Mouse (Mus musculus) CH12.LX (cell line): ENCODE measurements around the gene Sae1. TPM values are rescaled to one million over a fixed set of nuclear protein-coding genes. Genes with fewer than 3 reads are reported as not detected.

Experiments
- DNase-seq: peaks from one replicate; pipeline ENCODE4 v3.0.0-alpha.2; 2013; ENCODE audit errors: extremely low read depth
- H3K27ac ChIP-seq: 2 replicates; pipeline ENCODE4 v1.5.1; 2012; ENCODE audit warnings: low read depth, mild to moderate bottlenecking, control low read depth, moderate library complexity; ENCODE audit not compliant: insufficient read depth
- H3K27me3 ChIP-seq: replicated peaks from 2 replicates; pipeline ENCODE3; 2012; ENCODE audit warnings: inconsistent platforms
- H3K36me3 ChIP-seq, 2 experiments: replicated peaks in 1 of 2; 2 replicates each; pipeline versions ENCODE3 to v1.6.1; 2012; ENCODE audit warnings: inconsistent platforms in 1 of 2, low read length in 1 of 2, mild to moderate bottlenecking in 1 of 2, mixed read lengths in 1 of 2, moderate library complexity in 1 of 2; ENCODE audit not compliant: control insufficient read depth in 1 of 2, insufficient read depth in 1 of 2
- H3K4me1 ChIP-seq, 2 experiments: 2 replicates each; pipeline ENCODE4 v1.6.1; 2012; ENCODE audit warnings: inconsistent platforms in 1 of 2, moderate library complexity in 1 of 2; ENCODE audit not compliant: insufficient read depth in 2 of 2, control insufficient read depth in 1 of 2
- H3K4me2 ChIP-seq: 2 replicates; pipeline ENCODE4 v1.6.1; 2012; ENCODE audit warnings: low read depth, mild to moderate bottlenecking, control low read depth; ENCODE audit not compliant: poor library complexity, insufficient read depth, severe bottlenecking
- H3K4me3 ChIP-seq, 3 experiments: fragments of 150-350 bp in 1 of 3; sonication (generic) in 1 of 3; replicated peaks in 1 of 3; 2 replicates each; pipeline versions ENCODE3 to v1.5.1; 2011 to 2012; ENCODE audit warnings: low read depth in 2 of 3, low read length in 2 of 3, mild to moderate bottlenecking in 2 of 3, moderate library complexity in 2 of 3, control low read depth in 1 of 3, improper control_type of control experiment in 1 of 3, inconsistent platforms in 1 of 3, mixed read lengths in 1 of 3; ENCODE audit not compliant: poor library complexity in 1 of 3
- H3K79me2 ChIP-seq: replicated peaks from 2 replicates; pipeline ENCODE4 v1.6.1; 2012; ENCODE audit warnings: mild to moderate bottlenecking, moderate library complexity; ENCODE audit not compliant: control insufficient read depth, poor library complexity, insufficient read depth, severe bottlenecking; ENCODE audit errors: extremely low read depth
- H3K9ac ChIP-seq: 2 replicates; pipeline ENCODE4 v1.6.1; 2012; ENCODE audit warnings: low read depth, mild to moderate bottlenecking, control low read depth, moderate library complexity; ENCODE audit not compliant: insufficient read depth
- H3K9me3 ChIP-seq: replicated peaks from 2 replicates; pipeline ENCODE3; 2012; ENCODE audit warnings: low read length, inconsistent platforms, mixed read lengths
- BHLHE40 ChIP-seq: IDR thresholded peaks from 2 replicates; pipeline ENCODE4 v1.6.1; 2011; ENCODE audit warnings: mild to moderate bottlenecking, low read depth, low read length, improper control_type of control experiment
- CTCF ChIP-seq, 2 experiments: IDR thresholded peaks in 1 of 2; conservative IDR thresholded peaks in 1 of 2; 2 replicates each; pipeline ENCODE4 v1.5.1; 2011 to 2012; ENCODE audit warnings: low read depth in 2 of 2, low read length in 2 of 2, improper control_type of control experiment in 1 of 2, inconsistent platforms in 1 of 2, mild to moderate bottlenecking in 1 of 2, moderate library complexity in 1 of 2
- E2F4 ChIP-seq: IDR thresholded peaks from 2 replicates; pipeline ENCODE4 v1.6.1; 2011; ENCODE audit warnings: low read depth, low read length, improper control_type of control experiment; ENCODE audit not compliant: insufficient replicate concordance
- ELF1 ChIP-seq: IDR thresholded peaks from 2 replicates; pipeline ENCODE4 v1.6.1; 2014; ENCODE audit warnings: low read depth, mild to moderate bottlenecking, inconsistent platforms, low read length, improper control_type of control experiment
- EP300 ChIP-seq: IDR thresholded peaks from 2 replicates; pipeline ENCODE4 v1.6.1; 2011; ENCODE audit warnings: low read length, improper control_type of control experiment
- GABPA ChIP-seq: IDR thresholded peaks from 2 replicates; pipeline ENCODE4 v1.6.1; 2012; ENCODE audit warnings: low read depth, low read length, improper control_type of control experiment, inconsistent platforms; ENCODE audit not compliant: insufficient replicate concordance
- HCFC1 ChIP-seq: IDR thresholded peaks from 2 replicates; pipeline ENCODE4 v1.6.1; 2012; ENCODE audit warnings: low read depth, mild to moderate bottlenecking, inconsistent platforms, low read length, improper control_type of control experiment
- JUND ChIP-seq: conservative IDR thresholded peaks from 2 replicates; pipeline ENCODE4 v1.6.1; 2011; ENCODE audit warnings: low read depth, low read length, improper control_type of control experiment
- MAFK ChIP-seq: IDR thresholded peaks from 2 replicates; pipeline ENCODE4 v1.6.1; 2011; ENCODE audit warnings: low read length, improper control_type of control experiment; ENCODE audit not compliant: insufficient replicate concordance
- MXI1 ChIP-seq: IDR thresholded peaks from 2 replicates; pipeline ENCODE4 v1.6.1; 2011; ENCODE audit warnings: mild to moderate bottlenecking, low read depth, low read length, improper control_type of control experiment
- MYC ChIP-seq: IDR thresholded peaks from 2 replicates; pipeline ENCODE4 v1.6.1; 2011; ENCODE audit warnings: low read depth, mild to moderate bottlenecking, improper control_type of control experiment, low read length
- NELFE ChIP-seq: IDR thresholded peaks from 2 replicates; pipeline ENCODE4 v1.6.1; 2011; ENCODE audit warnings: low read depth, low read length, improper control_type of control experiment
- NRF1 ChIP-seq: IDR thresholded peaks from 2 replicates; pipeline ENCODE4 v1.6.1; 2014; ENCODE audit warnings: low read depth, mild to moderate bottlenecking, inconsistent platforms, low read length, improper control_type of control experiment, moderate library complexity
- PAX5 ChIP-seq: IDR thresholded peaks from 2 replicates; pipeline ENCODE4 v1.6.1; 2012; ENCODE audit warnings: low read length, inconsistent platforms, mixed read lengths
- POLR2AphosphoS2 ChIP-seq: IDR thresholded peaks from 2 replicates; pipeline ENCODE4 v1.6.1; 2011; ENCODE audit warnings: low read depth, low read length, improper control_type of control experiment
- RAD21 ChIP-seq: IDR thresholded peaks from 2 replicates; pipeline ENCODE4 v1.6.1; 2011; ENCODE audit warnings: low read depth, mild to moderate bottlenecking, low read length, improper control_type of control experiment, moderate library complexity
- RCOR1 ChIP-seq: conservative IDR thresholded peaks from 2 replicates; pipeline ENCODE4 v1.6.1; 2012; ENCODE audit warnings: low read depth, mild to moderate bottlenecking, inconsistent platforms, low read length, improper control_type of control experiment
- SIN3A ChIP-seq: IDR thresholded peaks from 2 replicates; pipeline ENCODE4 v1.6.1; 2012; ENCODE audit warnings: low read length, improper control_type of control experiment, inconsistent platforms
- SMC3 ChIP-seq: IDR thresholded peaks from 2 replicates; pipeline ENCODE4 v1.6.1; 2011; ENCODE audit warnings: low read depth, low read length, improper control_type of control experiment
- TCF12 ChIP-seq: IDR thresholded peaks from 2 replicates; pipeline ENCODE4 v1.6.1; 2014; ENCODE audit warnings: low read depth, mild to moderate bottlenecking, inconsistent platforms, low read length, improper control_type of control experiment
- UBTF ChIP-seq: IDR thresholded peaks from 2 replicates; pipeline ENCODE4 v1.6.1; 2012; ENCODE audit warnings: low read depth, mild to moderate bottlenecking, inconsistent platforms, low read length, improper control_type of control experiment, moderate library complexity
- USF1 ChIP-seq: IDR thresholded peaks from 2 replicates; pipeline ENCODE4 v1.6.1; 2014; ENCODE audit warnings: low read depth, mild to moderate bottlenecking, inconsistent platforms, low read length, improper control_type of control experiment
- USF2 ChIP-seq: conservative IDR thresholded peaks from 2 replicates; pipeline ENCODE4 v1.6.1; 2011; ENCODE audit warnings: low read depth, low read length, improper control_type of control experiment
- ZC3H11A ChIP-seq: IDR thresholded peaks from 2 replicates; pipeline ENCODE4 v1.6.1; 2012; ENCODE audit warnings: low read depth, mild to moderate bottlenecking, inconsistent platforms, low read length, improper control_type of control experiment
- ZKSCAN1 ChIP-seq: IDR thresholded peaks from 2 replicates; pipeline ENCODE4 v1.6.1; 2012; ENCODE audit warnings: low read depth, inconsistent platforms, low read length, improper control_type of control experiment, borderline replicate concordance
- ZMIZ1 ChIP-seq: IDR thresholded peaks from 2 replicates; pipeline ENCODE4 v1.6.1; 2012; ENCODE audit warnings: low read depth, mild to moderate bottlenecking, inconsistent platforms, low read length, improper control_type of control experiment
- dilution Hi-C: fragments of 300-500 bp; cut with MboI; formaldehyde crosslinking; loops from 2 replicates; pipeline ENCODE4 v1.14.3; 2020; ENCODE audit warnings: low sequenced_read_pairs; ENCODE audit not compliant: extremely low pct_unique_long_range_greater_than_20kb, extremely low pct_ligation_motif_present
- in situ Hi-C: fragments of 300-500 bp; cut with MboI; formaldehyde crosslinking; loops from 3 replicates; pipeline ENCODE4 v1.14.3; 2019; ENCODE audit warnings: low sequenced_read_pairs, low pct_ligation_motif_present, low pct_unique_long_range_greater_than_20kb, mixed read lengths
- polyA plus RNA-seq: library from polyadenylated mRNA; unstranded; fragments of >175 nt; gene quantifications from 2 replicates; pipeline ENCODE4 v1.2.1, GENCODE M21; 2012; ENCODE audit warnings: low read depth; ENCODE audit not compliant: insufficient read length
- total RNA-seq, 2 experiments: library from RNA; depleted of rRNA; stranded (reverse); fragments of 300-350 nt in 1 of 2; fragments of >200 nt in 1 of 2; gene quantifications; 2 replicates each; pipeline ENCODE4 v1.2.3; 2012 to 2014

Sae1 gene
- total and polyA plus RNA-seq, 3 experiments, result 146 to 271 (median 160) TPM

DNA sequence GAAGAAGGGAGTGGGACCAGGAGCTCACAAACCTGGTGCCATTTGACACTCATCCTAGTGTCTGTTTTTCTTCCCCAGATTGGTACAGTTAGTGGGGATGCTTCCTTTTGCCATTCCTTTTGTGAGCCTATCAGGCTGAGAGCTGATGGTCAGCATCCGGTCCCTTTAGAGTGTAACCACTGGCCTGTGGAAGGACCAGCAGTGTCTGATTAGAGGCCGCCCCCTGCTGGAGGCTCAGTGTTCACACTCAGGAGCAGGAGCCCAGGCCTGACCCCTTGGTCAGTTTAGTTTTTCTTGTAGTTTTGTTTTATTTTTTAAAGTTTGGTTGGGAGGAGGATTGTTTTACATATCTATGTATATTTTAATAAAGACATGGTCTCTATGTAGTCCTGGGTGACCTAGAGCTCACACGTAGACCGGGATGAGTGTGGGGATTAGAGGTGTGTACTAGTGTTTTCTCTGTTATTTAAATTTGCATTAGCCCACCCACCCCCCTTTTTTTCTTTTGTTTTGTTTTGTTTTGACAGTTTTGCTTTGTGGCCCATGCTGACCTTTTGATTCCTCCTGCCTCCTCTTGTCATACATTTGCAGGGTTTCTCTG, 38.6 kb upstream of the Sae1 start (continued):
- TF ChIP-seq GABPA, result no peak
- TF ChIP-seq BHLHE40, result no peak
- no peak for TF ChIP-seq PAX5
- no peak for TF ChIP-seq TCF12
- TF ChIP-seq ZKSCAN1, result no peak
- no peak for TF ChIP-seq E2F4
- TF ChIP-seq ZC3H11A, result peak; percentile 18; the same call in 1 of the 2 replicates
- TF ChIP-seq JUND, result no peak
- no peak for TF ChIP-seq USF1
- TF ChIP-seq MYC, result no peak
- no peak for TF ChIP-seq NRF1
- no peak for TF ChIP-seq MXI1
- peak; percentile 81 for TF ChIP-seq RAD21
- TF ChIP-seq POLR2AphosphoS2, result no peak

- Histone ChIP-seq H3K9me3 (no peaks in the 10 kb centered on the region), H3K27ac (no peak overlapping the region), H3K4me3 (no peak overlapping the region), H3K4me2 (no peak overlapping the region), H3K36me3 (peaks cover 89 to 97% of the 10 kb centered on the region in 2 experiments), H3K79me2 (no peaks in the 10 kb centered on the region), H3K27me3 (no peaks in the 10 kb centered on the region), H3K4me1 (no peaks in the 10 kb centered on the region), H3K9ac (no peak overlapping the region)
- in situ Hi-C loops (no loop called here), dilution Hi-C loops (no loop called here)
- DNase-seq, result no peak
- no peak for TF ChIP-seq POLR2AphosphoS2
- TF ChIP-seq HCFC1, result no peak
- no peak for TF ChIP-seq USF1
- TF ChIP-seq RAD21, result no peak
- TF ChIP-seq UBTF, result no peak
- TF ChIP-seq SMC3, result no peak
- TF ChIP-seq E2F4, result no peak
- no peak for TF ChIP-seq NRF1
- no peak for TF ChIP-seq BHLHE40
Observed at GRCm38 (mm10) chr7:16425721-16426120, 38.1 kb upstream of the Sae1 start.

DNA sequence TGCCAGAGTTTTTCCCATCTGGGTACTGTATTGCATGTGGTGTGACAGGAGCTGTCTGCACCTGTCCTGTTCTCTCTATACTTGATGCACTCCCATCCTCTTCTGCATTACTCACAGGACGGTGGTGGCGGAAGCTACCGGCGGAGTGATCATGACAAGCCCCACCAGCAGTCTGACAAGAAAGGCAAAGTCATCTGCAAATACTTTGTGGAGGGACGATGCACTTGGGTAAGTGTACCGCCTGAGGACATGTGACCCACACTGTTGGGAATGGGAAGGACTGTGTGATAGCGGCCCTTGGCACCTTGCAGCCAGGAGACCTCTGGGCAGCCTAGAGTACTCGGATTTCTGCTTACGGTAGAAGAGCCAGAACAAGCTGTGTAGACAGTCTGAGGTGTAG, 36.1 kb upstream of the Sae1 start:
- in situ Hi-C loops, result no loop called here

More for the DNA sequence above, 36.1 kb upstream of the Sae1 start:
- Histone ChIP-seq H3K36me3 (peaks cover 88 to 97% of the 10 kb centered on the region in 2 experiments), H3K9ac (no peak overlapping the region), H3K79me2 (no peaks in the 10 kb centered on the region), H3K9me3 (no peaks in the 10 kb centered on the region), H3K4me2 (no peak overlapping the region), H3K4me3 (no peak overlapping the region), H3K4me1 (no peaks in the 10 kb centered on the region)
- dilution Hi-C loops, result no loop called here
- no peak for TF ChIP-seq TCF12
- TF ChIP-seq BHLHE40, result no peak
- TF ChIP-seq POLR2AphosphoS2, result no peak
- TF ChIP-seq ZMIZ1, result no peak
- TF ChIP-seq ZKSCAN1, result no peak
- no peak for TF ChIP-seq NELFE
- TF ChIP-seq MYC, result no peak
- no peak for TF ChIP-seq ZC3H11A
- TF ChIP-seq MAFK, result no peak
- no peak for TF ChIP-seq RCOR1
- TF ChIP-seq GABPA, result no peak
- TF ChIP-seq HCFC1, result no peak
- TF ChIP-seq EP300, result no peak
- no peak for TF ChIP-seq CTCF (conservative IDR thresholded peaks at IDR 0.05 in 1 of 2, IDR thresholded peaks at IDR 0.05 in 1 of 2; ENCODE audit: low read depth in 2 of 2, low read length in 2 of 2)
- no peak for TF ChIP-seq USF2
- TF ChIP-seq SIN3A, result no peak
- TF ChIP-seq ELF1, result no peak
- TF ChIP-seq SMC3, result no peak
- no peak for TF ChIP-seq MXI1
- TF ChIP-seq, all 38 proteins: peak for 0
- H3K27ac ChIP-seq, result no peak overlapping the region
- H3K27me3 ChIP-seq, result no peaks in the 10 kb centered on the region
- no peak for DNase-seq
